Mouse (Mus musculus): ENCODE results near the gene 3110082I17Rik. TPM values are rescaled to one million over a fixed set of nuclear protein-coding genes. Genes with fewer than 3 reads are reported as not detected.
"Not testable (repeated sequence)": the region's sequence is repeated elsewhere in the genome, so short reads cannot be mapped to it uniquely, and the experiment has no call there.

The 3110082I17Rik gene
- polyA plus RNA-seq, 1 experiment from 2014 or later, result 21.3 TPM

DNA sequence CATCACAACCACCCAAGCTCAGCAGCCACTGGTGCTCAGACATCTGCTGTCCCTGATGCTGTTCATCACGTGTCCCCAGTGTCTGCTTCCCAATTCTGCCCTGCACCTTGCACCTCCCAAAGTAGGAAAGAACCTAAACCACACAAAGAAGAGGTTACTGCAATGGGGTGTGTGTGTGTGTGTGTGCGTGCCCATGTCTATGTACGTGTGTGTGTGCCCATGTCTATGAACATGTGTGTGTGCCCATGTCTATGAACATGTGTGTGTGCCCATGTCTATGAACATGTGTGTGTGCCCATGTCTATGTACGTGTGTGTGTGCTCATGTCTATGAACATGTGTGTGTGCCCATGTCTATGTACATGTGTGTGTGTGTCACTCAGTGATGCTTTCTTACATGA is 64.8 kb downstream of the 3110082I17Rik start:
- Histone ChIP-seq H3K9ac (no peak overlapping the region), H3K4me2 (no peak overlapping the region)

GRCm38 (mm10) chr5:139394399-139394798 is 65.9 kb downstream of the 3110082I17Rik start:
- 52% methylated on average over 7 of the region's 7 CpGs for WGBS
- H3K27ac ChIP-seq (ENCODE audit: poor library complexity, severe bottlenecking), result no peak overlapping the region
- no peak overlapping the region for H3K4me3 ChIP-seq
- ATAC-seq (ENCODE audit: insufficient number of reproducible peaks, low FRiP score), result no peak
- H3K9ac ChIP-seq, result no peak overlapping the region
- no peak overlapping the region for H3K4me2 ChIP-seq
- peaks cover 47% of the 10 kb centered on the region for H3K4me1 ChIP-seq (replicated peaks)
- H3K36me3 ChIP-seq, result peaks cover 20% of the 10 kb centered on the region
- no peaks in the 10 kb centered on the region for H3K9me3 ChIP-seq (replicated peaks)
- no peaks in the 10 kb centered on the region for H3K27me3 ChIP-seq (replicated peaks)

More for the DNA sequence above, 64.8 kb downstream of the 3110082I17Rik start:
- Histone ChIP-seq H3K27ac (ENCODE audit: poor library complexity, severe bottlenecking) (no peak overlapping the region), H3K9me3 (replicated peaks) (no peaks in the 10 kb centered on the region), H3K36me3 (peaks cover 20% of the 10 kb centered on the region), H3K4me1 (replicated peaks) (peaks cover 39% of the 10 kb centered on the region), H3K4me3 (no peak overlapping the region), H3K27me3 (replicated peaks) (no peaks in the 10 kb centered on the region)
- WGBS, result 88% methylated on average over 4 of the region's 4 CpGs
- ATAC-seq (ENCODE audit: insufficient number of reproducible peaks, low FRiP score), result no peak

DNA sequence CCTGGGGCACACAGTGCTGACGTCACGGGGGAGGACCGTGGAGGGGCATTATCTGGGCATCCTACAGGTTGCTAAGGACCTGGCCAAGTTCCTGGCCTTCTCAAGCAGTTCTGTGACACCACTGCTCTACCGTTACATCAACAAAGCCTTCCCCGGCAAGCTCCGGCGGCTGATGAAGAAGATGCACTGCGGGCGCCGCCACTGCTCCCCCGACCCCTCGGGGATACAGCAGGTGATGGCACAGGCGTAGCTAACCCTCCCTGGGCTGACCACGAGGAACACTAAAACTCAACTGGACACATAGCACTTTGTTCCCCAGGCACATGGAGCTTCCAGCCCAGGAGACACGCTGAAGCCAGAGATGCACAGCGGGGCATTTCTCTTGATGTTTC is 67.1 kb downstream of the 3110082I17Rik start:
- H3K4me1 ChIP-seq (replicated peaks), result peaks cover 51% of the 10 kb centered on the region
- 94% methylated on average over 16 of the region's 16 CpGs for WGBS
- no peak overlapping the region for H3K9ac ChIP-seq
- H3K4me3 ChIP-seq, result no peak overlapping the region
- H3K27ac ChIP-seq (ENCODE audit: poor library complexity, severe bottlenecking), result no peak overlapping the region
- ATAC-seq (ENCODE audit: insufficient number of reproducible peaks, low FRiP score), result no peak
- H3K4me2 ChIP-seq, result no peak overlapping the region
- peaks cover 20% of the 10 kb centered on the region for H3K36me3 ChIP-seq
- no peaks in the 10 kb centered on the region for H3K9me3 ChIP-seq (replicated peaks)
- H3K27me3 ChIP-seq (replicated peaks), result no peaks in the 10 kb centered on the region

- H3K4me1 ChIP-seq (replicated peaks), result peaks cover 51% of the 10 kb centered on the region
- H3K9ac ChIP-seq, result no peak overlapping the region
- H3K36me3 ChIP-seq, result peaks cover 20% of the 10 kb centered on the region
- no peak overlapping the region for H3K27ac ChIP-seq (ENCODE audit: poor library complexity, severe bottlenecking)
- no peak overlapping the region for H3K4me3 ChIP-seq
- no peak for ATAC-seq (ENCODE audit: insufficient number of reproducible peaks, low FRiP score)
- H3K4me2 ChIP-seq, result no peak overlapping the region
- no peaks in the 10 kb centered on the region for H3K9me3 ChIP-seq (replicated peaks)
- 93% methylated on average over 37 of the region's 37 CpGs for WGBS
- H3K27me3 ChIP-seq (replicated peaks), result no peaks in the 10 kb centered on the region
These were observed 67.8 kb downstream of the 3110082I17Rik start for GRCm38 (mm10) chr5:139392219-139393196.

GRCm38 (mm10) chr5:139391309-139391990 is 68.9 kb downstream of the 3110082I17Rik start:
- H3K4me3 ChIP-seq, result peak overlapping the region; percentile 11; the same call in 1 of the 2 replicates
- 0 out of 2 replicates have a peak overlapping the region, but pooled peaks have one; percentile 38 for H3K9ac ChIP-seq
- peak overlapping the region; percentile 10; the same call in 1 of the 2 replicates for H3K27ac ChIP-seq (ENCODE audit: poor library complexity, severe bottlenecking)
- no peaks in the 10 kb centered on the region for H3K27me3 ChIP-seq (replicated peaks)
- H3K4me1 ChIP-seq (replicated peaks), result peaks cover 54% of the 10 kb centered on the region
- peaks cover 20% of the 10 kb centered on the region for H3K36me3 ChIP-seq
- peak overlapping the region; percentile 44 for H3K4me2 ChIP-seq
- ATAC-seq (ENCODE audit: insufficient number of reproducible peaks, low FRiP score), result no peak
- H3K9me3 ChIP-seq (replicated peaks), result no peaks in the 10 kb centered on the region
- 83% methylated on average over 11 of the region's 11 CpGs for WGBS

GRCm38 (mm10) chr5:139390324-139391119 is 69.8 kb downstream of the 3110082I17Rik start:
- Histone ChIP-seq H3K4me2 (peak overlapping the region; percentile 44), H3K9ac (0 out of 2 replicates have a peak overlapping the region, but pooled peaks have one; percentile 38), H3K36me3 (peaks cover 20% of the 10 kb centered on the region), H3K4me3 (peak overlapping the region; percentile 11; the same call in 1 of the 2 replicates), H3K4me1 (replicated peaks) (peaks cover 62% of the 10 kb centered on the region)
- H3K9me3 ChIP-seq (replicated peaks); H3K27me3 ChIP-seq (replicated peaks); H3K27ac ChIP-seq (ENCODE audit: poor library complexity, severe bottlenecking); ATAC-seq (ENCODE audit: insufficient number of reproducible peaks, low FRiP score): not testable (repeated sequence)
- 60% methylated on average over 5 of the region's 5 CpGs for WGBS

DNA sequence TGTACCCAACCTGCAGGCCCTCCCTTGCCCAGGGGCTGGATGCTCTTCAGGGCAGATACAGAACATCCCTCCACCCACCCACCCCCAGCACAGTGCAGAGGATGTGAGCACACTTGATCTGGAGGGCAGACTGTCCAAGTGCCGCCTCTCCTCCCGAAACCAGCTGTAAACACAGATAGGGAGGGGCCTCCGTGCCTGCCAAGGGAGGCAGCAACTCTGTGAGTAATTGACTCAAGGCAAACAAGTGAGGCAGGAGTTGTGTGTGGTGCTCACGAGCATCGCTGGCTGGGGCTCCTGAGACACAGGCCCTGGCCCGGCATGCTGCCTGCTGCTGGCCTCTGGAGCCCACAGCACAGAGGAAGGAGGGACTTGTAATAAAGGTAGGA is 70.7 kb downstream of the 3110082I17Rik start:
- peak; percentile 86 for ATAC-seq (ENCODE audit: insufficient number of reproducible peaks, low FRiP score)
- H3K27me3 ChIP-seq (replicated peaks), result no peaks in the 10 kb centered on the region
- peak overlapping the region; percentile 34 for H3K4me2 ChIP-seq
- peak overlapping the region; percentile 4; the same call in 1 of the 2 replicates for H3K9ac ChIP-seq
- 30% methylated on average over 6 of the region's 6 CpGs for WGBS
- H3K4me1 ChIP-seq (replicated peaks), result peaks cover 70% of the 10 kb centered on the region
- peaks cover 20% of the 10 kb centered on the region for H3K36me3 ChIP-seq
- H3K4me3 ChIP-seq, result 0 out of 2 replicates have a peak overlapping the region, but pooled peaks have one; percentile 2
- peak overlapping the region; percentile 78 for H3K27ac ChIP-seq (ENCODE audit: poor library complexity, severe bottlenecking)
- H3K9me3 ChIP-seq (replicated peaks), result no peaks in the 10 kb centered on the region

DNA sequence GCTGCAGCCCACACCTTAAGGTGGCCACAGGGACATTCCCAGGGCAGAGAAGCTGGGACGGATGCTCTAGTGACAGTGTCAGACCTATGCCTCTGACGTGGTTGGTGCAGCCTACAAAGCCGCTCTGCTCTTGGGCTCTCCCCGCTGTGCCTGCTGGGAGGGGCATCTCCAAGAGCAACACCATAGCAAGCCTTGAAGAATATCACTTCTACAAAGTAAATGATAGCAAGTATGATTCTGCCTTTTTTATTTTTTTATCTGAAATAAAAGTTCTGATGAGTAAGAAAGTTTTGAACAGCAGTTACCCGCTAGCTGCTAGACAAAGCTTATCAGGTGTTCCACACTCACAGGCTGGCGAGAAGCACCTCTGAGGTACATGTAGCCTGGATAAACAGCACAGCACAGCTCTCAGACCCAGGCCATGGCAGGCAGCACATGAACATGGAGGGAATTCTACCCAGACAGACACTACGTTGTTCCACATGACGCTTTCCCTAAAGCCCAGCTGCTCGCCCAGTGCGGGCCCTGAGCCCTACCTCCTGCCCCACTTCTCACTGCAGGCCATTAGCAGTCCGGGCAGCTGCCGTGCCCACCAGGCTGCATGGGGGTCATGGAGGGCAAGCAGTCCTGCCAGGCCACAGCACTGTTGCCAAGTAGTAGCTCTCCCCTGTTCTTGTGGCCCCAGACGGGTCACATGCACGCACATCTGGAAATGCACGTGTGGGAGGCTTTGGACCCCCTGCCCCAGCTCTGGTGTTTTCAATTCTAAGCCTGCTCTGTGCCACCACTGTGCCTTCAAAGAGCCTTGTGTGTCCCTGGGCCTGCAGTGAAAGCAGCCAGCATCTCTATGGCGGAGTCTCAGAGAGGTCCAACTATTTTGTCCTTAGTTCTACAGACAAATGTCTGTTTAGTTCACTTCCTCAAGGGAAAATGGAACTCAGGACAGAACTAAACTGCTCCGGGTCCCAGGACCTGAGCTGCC is 71.3 kb downstream of the 3110082I17Rik start:
- H3K36me3 ChIP-seq, result peaks cover 17% of the 10 kb centered on the region
- H3K4me2 ChIP-seq, result peak overlapping the region; percentile 34
- H3K4me3 ChIP-seq, result no peak overlapping the region
- peaks cover 72% of the 10 kb centered on the region for H3K4me1 ChIP-seq (replicated peaks)
- peak; percentile 49 for ATAC-seq (ENCODE audit: insufficient number of reproducible peaks, low FRiP score)
- 70% methylated on average over 17 of the region's 17 CpGs for WGBS
- H3K9me3 ChIP-seq (replicated peaks), result no peaks in the 10 kb centered on the region
- no peaks in the 10 kb centered on the region for H3K27me3 ChIP-seq (replicated peaks)
- H3K9ac ChIP-seq, result peak overlapping the region; percentile 50; the same call in 1 of the 2 replicates
- H3K27ac ChIP-seq (ENCODE audit: poor library complexity, severe bottlenecking), result peak overlapping the region; percentile 78

DNA sequence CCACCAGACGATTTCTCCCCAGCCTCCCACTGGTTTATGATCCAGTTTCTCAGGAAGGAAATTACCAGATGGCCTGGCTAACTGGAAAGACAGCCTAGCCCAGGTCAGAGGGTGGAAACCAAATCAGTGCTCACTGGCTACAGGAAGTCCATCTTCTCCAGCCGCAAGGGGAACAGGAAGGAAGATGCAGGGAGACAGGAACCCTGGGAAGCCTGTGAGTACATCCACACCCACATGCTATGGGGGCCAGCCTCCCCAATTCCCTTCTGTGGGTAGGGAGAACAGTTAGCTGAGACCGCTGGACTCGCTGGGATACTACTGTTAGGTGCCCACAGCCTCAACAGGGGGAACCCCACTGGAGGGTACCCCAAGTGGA is 72.1 kb downstream of the 3110082I17Rik start:
- Histone ChIP-seq H3K4me1 (replicated peaks) (peaks cover 80% of the 10 kb centered on the region), H3K4me2 (peak overlapping the region; percentile 8; the same call in 1 of the 2 replicates), H3K9ac (peak overlapping the region; percentile 26; the same call in 1 of the 2 replicates), H3K27me3 (replicated peaks) (no peaks in the 10 kb centered on the region), H3K9me3 (replicated peaks) (no peaks in the 10 kb centered on the region), H3K36me3 (peaks cover 12% of the 10 kb centered on the region), H3K4me3 (no peak overlapping the region), H3K27ac (ENCODE audit: poor library complexity, severe bottlenecking) (peak overlapping the region; percentile 78)
- WGBS, result 55% methylated on average over 4 of the region's 4 CpGs
- no peak for ATAC-seq (ENCODE audit: insufficient number of reproducible peaks, low FRiP score)
